Mouse (Mus musculus): ENCODE results near the gene Cacna1c.

Gene Cacna1c

DNA sequence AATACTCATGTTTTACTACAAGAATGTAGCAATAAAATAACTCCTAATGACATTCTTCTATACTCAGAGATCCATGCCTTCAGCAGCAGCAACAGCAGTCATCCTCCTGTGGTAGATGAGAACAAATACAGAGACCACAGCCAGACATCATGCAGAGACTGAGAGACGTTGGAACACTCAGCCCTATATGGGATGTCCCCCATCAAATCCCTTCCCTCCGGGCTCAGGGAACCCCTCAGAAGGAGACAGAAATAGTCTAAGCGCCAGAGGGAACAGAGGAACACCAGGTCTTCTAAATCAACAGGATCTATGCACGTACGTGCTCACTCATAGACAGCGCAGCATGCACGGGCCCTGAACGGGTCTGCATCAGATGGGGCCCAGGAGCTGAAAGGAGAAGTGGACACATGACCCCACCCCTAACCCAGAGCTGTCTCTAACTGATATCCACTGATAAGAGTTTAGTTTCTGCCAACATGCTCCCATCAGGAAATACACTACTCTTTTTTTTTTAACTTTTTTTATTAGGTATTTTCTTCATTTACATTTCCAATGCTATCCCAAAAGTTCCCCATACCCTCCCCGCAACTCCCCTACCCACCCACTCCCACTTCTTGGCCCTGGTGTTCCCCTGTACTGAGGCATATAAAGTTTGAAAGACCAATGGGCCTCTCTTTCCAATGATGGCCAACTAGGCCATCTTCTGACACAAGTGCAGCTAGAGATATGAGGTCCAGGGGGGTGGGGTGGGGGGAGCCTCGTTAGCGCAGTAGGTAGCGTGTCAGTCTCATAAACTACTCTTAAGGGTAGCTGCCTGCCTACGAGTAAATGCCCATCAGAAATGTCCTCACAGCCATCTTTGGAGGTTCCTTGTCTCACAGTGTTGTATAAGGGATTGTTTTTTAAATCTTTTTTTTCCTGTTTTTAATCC, 182.8 kb downstream of the Cacna1c start:
- no peak for DNase-seq (ENCODE audit: extremely low spot score, low read depth, low spot score)

DNA sequence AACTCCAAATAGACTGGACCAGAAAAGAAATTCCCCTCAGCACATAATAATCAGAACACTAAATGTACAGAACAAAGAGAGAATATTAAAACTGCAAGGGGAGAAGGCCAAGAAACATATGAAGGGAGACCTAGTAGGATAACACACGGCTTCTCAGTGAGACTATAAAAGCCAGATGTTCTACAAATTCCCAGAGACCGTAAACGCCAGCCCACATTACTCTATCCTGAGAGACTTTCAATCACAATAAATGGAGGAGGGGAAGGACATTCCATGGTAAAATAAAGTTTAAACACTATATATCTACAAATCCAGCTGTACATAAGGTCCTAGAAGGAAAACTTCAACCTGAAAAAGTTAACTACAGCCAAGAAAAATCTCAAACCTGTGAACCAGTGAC, 185.3 kb downstream of the Cacna1c start:
- DNase-seq (ENCODE audit: extremely low spot score, low read depth, low spot score): no peak

DNA sequence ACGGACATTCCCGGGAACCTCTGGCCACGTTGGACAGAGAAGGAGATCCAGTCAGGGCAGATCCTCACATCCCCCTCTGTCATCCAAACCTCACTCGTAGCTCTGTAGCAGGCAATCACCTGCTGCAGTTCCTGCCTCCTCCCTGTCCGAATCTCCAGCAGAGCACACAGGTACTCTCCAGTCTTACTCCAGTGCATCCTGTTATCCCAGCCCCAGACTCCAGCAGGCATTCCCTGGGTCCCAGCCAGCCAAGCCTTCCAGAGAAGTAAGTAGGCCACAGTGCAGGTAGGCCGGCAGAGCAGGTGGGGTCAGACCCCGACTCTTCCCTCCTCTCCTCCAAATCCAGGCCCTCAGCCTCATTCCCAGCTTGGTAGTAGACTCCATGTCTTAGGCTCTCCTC, 186.7 kb downstream of the Cacna1c start:
- no peak for DNase-seq (ENCODE audit: extremely low spot score, low read depth, low spot score)

DNA sequence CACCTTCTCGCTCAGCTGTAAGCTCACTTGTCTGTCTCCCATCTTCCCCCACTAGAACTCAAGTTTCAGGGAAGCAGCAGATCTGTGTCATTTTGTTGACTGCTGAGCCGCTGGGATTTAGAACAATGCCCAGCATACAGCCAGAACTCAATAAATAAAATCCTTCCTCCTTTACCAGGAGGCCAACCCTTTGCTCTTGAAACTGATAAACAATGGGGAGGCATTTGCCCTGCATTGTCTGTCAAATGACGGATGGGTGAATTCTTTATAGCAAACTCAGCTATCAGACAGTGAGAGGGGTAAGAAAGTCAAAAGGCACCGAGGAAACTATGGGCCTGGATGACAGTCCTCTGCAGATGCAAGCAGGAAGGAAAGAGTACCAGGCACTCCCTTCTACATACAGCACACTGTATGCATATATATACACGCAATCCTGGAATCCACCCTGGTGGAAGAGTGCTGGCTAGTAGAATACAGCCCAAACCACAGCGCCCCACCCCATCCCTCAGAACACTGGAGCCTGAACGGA, 187.5 kb downstream of the Cacna1c start:
- DNase-seq (ENCODE audit: extremely low spot score, low read depth, low spot score): no peak

DNA sequence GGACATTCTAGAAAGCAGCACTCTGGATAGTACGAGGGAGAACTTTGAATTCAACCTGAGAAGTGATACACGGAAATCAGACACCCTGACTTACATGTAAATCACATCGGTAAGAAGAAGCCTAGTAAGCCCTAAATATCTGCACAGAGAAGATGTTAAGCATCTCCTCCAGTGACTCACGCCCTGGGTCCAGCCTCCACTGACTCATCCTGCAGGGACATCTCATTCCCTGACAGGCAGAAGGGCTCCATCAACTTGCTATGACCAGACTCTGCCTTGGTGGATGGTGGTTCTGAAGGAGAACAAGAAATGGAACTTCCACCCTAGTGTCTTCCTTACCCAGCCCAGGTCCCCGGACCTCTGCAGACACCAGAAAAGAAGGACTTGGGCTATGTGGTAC, 191.6 kb downstream of the Cacna1c start:
- no peak for DNase-seq (ENCODE audit: extremely low spot score, low read depth, low spot score)

DNA sequence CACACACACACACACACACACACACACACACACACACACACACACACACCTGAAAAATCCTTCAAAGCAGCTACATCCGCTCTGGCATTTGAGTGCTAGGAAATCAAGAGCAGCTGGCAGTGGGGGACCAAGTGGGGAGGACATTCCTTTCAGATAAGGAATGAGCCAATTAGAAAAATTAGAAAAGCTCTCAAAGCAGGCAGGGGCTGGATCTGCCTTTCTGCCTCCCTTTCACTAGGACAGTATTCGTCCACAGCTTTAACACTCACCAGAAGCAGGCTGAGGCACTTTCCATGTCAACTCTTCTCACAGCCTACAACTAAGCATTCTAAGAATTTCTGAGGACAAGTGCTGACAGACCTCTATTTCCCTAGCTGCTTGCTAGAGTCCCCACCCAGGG, 194.8 kb downstream of the Cacna1c start:
- no peak for DNase-seq (ENCODE audit: extremely low spot score, low read depth, low spot score)

DNA sequence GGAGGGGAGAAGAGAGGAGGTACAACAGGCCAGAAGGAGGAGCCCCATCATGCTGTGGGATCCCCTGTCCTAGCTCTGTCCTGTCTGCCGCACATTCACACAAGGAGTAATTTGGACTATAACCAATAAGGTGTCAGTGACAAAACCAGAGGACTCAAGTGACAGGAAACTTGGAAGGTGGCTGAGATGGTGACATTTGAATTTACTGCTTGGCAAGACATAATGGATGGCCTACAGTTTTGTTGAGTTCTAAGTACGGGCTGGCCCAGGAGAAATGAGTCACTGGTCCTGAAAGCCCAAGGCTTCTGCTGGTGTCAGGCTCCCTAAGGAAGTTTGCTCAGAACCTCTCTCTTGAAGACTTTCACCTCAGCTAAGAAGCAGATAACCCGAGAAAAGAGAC, 196.0 kb downstream of the Cacna1c start:
- DNase-seq (ENCODE audit: extremely low spot score, low read depth, low spot score): no peak

DNA sequence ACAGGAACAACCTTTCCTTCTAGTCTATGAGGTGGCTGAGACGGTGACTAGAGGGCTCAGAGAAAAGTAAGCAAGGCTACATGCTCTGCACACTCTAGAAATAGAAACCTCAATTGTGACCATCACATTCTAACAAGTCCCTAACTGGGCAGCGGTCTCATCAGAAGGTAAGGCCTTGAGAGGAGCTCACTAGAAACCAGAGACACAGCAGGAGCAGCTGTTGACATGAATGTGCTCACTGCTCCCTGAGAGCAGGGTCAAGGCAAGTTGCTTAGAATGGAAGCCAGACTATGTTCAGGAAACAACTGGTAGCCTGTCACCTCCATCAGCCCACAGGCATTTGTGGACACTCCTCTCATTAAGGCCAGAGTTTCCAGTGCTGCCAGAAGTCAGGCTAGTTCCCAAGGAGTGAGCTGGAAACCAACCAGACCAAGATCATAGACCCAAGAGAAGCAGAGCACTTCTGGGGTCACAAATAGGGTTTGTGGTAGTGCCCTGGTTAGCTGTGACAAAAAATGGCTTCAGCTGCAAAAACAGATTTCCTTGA, 196.8 kb downstream of the Cacna1c start:
- DNase-seq (ENCODE audit: extremely low spot score, low read depth, low spot score): no peak

DNA sequence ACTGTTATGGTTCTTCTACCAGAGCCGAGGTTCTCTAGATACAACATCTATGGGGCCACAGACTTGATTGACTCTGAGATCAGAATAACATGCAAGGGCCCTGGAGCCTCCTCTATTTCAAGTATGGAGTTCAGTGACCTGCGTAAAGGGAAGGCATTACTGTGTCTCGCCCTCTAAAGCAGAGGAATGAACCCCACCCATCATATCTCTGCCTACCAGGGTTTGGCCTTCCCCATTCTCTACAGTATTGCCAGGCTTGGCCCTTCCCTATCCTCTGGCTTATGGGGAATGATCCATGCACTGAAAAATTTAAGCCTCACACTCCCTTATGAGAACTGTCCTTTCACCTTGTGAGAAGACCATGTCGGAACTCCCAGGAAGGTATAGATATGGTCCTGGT, 198.8 kb downstream of the Cacna1c start:
- DNase-seq (ENCODE audit: extremely low spot score, low read depth, low spot score): no peak

DNA sequence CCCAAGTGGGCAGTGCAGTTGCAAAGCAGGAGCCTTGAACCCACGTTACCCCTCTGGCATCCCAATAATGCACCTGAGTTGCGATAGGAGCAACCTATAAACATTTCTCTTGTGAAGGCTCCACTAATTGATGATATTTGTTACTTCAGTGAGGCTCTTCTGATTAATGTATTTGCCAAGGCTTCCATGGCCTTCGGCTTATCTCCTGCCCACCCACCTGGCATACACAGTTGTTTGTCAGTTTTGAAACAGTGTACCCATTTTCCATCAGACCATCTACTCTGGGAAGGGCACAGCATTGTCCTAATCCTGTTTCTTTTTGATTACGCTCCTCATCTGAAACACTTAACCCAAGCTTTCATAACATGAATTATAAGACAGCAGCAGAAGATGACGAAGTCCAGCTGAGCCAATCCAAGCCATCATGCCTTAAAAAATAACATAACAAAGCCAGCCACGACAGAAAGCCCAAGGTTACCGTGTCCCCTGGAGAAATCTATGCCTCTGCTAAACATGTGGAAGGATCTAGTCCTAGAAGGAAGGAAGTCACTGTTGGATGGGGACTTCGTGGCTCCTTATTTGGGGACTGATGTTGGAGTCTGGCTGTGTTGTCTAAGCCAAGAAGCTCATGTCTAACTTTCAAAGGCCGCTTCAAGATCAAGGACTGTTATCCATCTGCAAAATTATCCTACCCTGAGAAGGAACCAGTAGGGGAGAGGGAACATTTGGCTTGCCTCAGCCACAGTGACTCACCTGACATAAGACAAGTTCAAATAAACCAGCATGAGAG, 201.8 kb downstream of the Cacna1c start:
- DNase-seq (ENCODE audit: extremely low spot score, low read depth, low spot score): no peak

DNA sequence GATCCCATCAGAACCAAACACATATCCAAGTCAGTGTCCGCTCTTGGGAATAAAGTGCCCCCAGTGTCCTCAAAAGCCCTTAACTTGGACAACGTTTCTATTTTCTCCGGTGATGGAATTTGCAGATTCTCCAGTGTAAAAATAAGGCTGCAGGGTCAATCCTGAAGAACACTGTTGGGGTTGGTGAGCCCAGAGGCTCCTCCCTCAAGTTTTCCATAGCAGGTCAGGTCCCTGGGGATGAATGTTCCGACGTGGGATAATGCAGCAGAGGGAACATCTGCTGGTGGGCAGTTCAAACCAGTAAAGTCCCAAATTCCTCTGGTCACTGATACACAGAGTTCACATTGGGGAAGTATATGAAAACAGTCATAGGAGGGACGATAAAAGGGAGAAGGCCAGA, 203.8 kb downstream of the Cacna1c start:
- no peak for DNase-seq (ENCODE audit: extremely low spot score, low read depth, low spot score)

DNA sequence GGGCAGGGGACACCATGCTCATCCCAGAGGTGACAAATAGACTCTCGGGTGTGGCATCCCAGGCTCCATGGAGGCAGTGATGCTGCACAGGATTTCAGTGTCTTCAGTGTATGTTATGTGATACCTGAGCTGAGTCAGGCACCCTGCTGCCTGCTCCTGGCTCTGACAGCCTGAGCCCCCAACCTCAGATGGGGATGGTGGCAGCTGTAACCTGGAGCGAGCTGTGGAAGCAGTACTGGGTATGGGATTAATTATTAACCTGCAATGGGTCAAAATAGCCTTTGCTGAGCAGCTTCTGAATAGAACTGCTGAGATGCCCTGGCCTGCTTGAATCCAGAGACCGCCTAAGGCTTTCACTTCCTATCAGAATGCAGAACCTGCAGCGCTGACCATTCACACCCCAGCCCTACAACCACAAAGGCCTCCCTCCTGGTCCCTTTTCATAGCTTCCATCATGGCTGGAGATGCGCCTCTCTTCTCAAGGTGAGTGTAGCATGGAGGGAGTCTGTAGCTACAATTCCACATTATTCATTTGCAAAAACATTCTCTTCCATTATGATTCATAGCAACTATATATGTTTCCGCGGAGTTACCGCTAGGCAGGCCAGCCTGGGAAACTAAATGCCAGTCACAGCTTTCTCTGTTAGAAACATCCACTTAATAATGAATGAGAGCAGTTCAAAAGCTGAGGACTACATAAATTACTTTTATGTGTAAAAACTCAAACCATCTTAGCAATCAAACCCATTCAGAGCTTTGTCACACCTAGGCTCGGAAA, 206.0 kb downstream of the Cacna1c start:
- no peak for DNase-seq (ENCODE audit: extremely low spot score, low read depth, low spot score)

DNA sequence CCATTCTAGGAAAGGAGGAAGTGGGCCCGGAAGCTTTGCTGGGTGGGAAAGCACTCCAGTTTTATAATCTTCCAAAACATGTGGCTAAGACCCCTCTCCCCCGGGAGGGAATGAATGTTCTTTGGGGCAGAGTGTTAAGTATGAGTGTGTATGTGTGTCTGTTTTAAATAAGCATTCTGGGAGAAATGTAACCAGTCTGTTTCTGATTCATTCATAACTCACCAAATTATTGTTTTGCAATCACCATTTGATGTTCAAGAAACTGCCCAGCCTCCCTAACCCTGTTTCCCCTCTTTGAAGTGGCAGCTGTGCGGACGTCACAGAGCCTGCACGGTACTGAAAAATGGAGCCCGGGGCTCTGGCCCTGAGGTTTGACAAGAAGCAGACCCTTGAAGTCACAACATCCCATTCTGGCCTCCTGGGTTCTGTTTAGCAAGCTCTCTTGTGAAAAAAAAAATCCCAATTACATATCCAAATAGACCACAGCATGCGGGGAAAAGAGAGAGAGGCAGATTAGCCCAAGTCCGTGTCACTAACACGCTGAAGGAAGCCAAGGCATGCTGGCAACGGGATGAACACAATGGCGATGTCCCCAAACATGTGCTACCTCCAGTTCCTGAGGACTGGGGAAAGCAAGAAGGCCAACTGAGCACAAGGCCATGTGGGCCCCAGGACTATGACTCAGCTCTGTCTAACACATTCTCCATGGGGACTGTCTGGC, 211.9 kb downstream of the Cacna1c start:
- peak; percentile 42 for DNase-seq (ENCODE audit: extremely low spot score, low read depth, low spot score)

DNA sequence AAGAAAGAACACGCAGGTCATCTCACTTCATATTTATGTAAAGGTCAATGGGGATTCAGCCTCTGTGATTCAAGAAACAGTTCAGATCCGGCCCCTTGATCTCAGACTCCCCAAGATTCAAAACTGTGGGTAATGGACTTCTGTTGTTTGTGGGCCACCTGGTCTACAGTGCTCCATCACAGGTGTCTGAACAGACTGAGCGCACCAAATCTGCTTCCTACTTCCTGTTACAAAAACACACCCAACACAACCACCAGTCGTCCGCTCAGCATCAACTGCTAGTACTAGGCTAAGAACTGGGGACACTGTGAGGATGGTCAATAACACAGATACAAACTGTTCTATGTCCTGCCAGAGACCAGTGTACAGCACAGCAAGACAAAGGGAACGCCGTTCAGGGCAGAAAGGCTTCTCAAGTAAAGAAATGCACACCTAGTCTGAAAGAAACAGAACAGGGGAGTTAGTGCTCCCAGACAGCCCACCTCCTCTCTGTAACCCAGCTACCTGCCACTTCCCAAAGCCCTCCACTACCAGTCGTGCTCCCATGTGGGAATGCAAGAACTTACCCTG, 212.7 kb downstream of the Cacna1c start:
- DNase-seq (ENCODE audit: extremely low spot score, low read depth, low spot score): no peak

DNA sequence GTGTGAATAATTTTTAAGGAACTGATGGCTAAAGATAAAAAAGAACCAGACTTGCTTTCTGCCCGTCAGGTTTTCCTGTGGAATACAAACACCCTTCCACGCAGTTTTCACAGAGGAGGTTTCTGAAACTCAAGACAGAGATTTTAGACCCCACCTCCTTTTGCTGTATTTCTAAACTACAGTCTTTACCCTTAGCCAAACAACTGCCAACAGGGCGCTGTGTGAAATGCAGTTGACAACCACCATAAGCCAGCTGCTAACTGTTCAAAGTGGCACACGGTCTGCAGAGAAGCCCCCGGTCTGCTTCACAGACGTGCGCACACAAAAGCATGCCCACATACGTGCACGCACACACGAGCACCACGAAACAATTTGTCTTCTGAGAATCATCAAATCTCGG, 216.0 kb downstream of the Cacna1c start:
- DNase-seq (ENCODE audit: extremely low spot score, low read depth, low spot score): peak; percentile 20

DNA sequence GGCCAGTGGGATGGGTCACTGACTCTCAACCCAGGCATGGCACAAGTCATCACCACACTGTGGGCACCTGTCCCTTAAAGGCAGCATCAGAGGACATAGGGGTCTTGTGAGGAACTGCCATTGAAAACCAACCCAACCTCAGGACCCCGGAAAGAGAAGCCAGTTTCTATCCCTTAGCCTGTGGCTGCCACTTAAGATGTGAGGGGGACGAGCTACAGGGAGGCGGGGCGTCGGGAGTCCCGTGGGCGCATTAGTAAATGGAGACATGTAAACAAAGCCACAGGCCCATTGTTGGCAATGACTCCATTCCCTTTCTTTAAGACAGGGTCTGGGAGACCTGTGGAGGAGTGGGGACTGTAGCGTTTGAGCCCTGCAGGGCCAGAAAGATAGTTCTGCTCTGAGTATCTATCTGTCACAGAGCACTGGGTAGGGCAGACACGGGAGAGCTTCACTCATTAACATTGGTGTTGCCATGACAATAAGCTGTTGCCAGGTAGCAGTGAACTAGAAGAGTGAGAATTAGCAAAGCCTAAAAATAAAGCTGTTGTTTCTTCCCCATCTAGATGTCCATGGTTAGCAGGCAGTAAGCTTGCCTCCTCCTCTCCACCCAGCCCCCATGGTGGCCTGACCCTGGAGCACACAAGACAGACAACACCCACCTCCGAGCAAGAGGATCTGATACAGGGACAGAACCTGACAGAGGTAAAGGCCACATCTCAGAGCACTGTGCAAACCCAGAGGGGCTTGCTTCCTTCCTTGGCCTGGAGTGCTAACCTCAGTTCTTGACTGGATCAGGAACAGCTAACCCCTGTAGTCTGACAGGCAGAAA, 218.6 kb downstream of the Cacna1c start:
- no peak for DNase-seq (ENCODE audit: extremely low spot score, low read depth, low spot score)

DNA sequence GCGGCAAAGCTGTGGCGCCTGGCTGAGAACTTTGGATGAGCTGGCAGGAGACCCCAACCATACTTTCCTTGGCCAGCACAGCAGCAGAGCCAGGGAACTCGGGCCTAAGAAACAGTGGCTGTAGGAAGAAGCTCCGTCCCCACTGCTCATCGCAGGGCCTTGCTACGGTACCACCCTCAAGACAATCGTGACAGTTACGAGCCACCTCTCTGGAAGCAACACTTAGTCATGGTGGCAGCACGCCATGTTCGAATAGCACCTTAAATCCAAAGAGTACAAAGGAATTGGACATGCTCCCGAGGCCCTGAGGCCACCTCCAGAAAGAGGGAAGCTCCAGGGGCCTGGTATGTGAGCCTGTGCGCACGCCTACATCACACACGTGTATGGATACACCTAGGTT, 219.6 kb downstream of the Cacna1c start:
- no peak for DNase-seq (ENCODE audit: extremely low spot score, low read depth, low spot score)

DNA sequence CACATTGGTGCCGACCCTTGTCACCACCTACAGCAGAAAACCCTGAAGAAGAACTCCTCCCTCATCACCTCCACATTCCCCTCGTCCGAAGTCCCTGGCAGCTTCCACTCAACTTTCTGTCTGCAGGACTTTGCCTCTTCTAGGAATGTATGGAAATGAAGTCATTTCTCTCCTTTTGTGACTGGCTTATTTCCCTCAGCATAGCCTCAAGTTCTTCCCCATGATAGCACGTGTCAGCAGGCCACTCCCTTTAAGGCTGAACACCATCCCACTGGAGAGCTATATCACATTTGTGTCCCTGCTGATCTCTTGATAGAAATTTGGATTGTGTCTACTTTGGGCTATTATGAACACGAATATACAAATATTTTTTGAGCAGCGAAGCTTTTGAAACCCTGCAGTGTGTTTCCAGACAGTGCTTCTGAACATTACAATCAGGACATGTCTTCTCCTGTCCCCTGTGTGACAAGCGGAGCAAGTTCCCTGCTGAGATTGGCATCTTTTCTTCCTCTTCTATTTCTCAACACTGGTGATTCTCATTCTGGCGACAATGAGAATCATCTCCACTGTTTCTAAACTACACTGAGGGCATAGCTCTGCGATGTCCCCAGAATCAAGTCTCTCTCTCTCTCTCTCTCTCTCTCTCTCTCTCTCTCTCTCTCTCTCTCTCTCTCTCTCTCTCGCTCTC, 224.2 kb downstream of the Cacna1c start:
- no peak for DNase-seq (ENCODE audit: extremely low spot score, low read depth, low spot score)
